Comparison of ENCODE assay signal across 10 mouse cellular contexts in genomic region chr6:90360024-90360781, GRCm38 (mm10). TPM values are rescaled to one million over a fixed set of nuclear protein-coding genes. Genes with fewer than 3 reads are reported as not detected.
A peak's percentile ranks its signal among the peaks of the same experiment; 100 is the strongest.
DNase-seq lines count a peak whose midpoint lies in the region; ATAC-seq lines count a peak whose summit lies in the region.
"Had no signal": no experiment of that assay in that cellular context is flagged by ENCODE, and none has a peak within 500 bp of the region (broad histone marks: within the 10 kb centered on the region; RNA-seq: fewer than 3 reads in every experiment).

No protein-coding gene starts in this region.

- H3K4me2 ChIP-seq in embryonic facial prominence, embryonic 13.5 days = peak overlapping the region; percentile 12; the same call in 1 of the 2 replicates
- no peak overlapping the region for H3K4me2 ChIP-seq in heart, embryonic 15.5 days

- no peaks in the 10 kb centered on the region for H3K9me3 ChIP-seq in embryonic facial prominence, embryonic 13.5 days
- no peaks in the 10 kb centered on the region for H3K9me3 ChIP-seq in heart, embryonic 15.5 days (replicated peaks)

- peak; percentile 53 for ATAC-seq in embryonic facial prominence, embryonic 13.5 days (ENCODE audit: insufficient number of reproducible peaks, insufficient read depth, low FRiP score, low TSS enrichment, low read depth)
- peak; percentile 40; the same call in 1 of the 2 replicates for ATAC-seq in heart, embryonic 15.5 days (replicated peaks; ENCODE audit: insufficient number of reproducible peaks, insufficient read depth, low FRiP score, low read depth)

- H3K36me3 ChIP-seq in embryonic facial prominence, embryonic 13.5 days = no peaks in the 10 kb centered on the region
- H3K36me3 ChIP-seq in heart, embryonic 15.5 days = no peaks in the 10 kb centered on the region

- 15% methylated on average over 7 of the region's 7 CpGs for WGBS in embryonic facial prominence, embryonic 13.5 days
- 30% methylated on average over 7 of the region's 7 CpGs for whole genome bisulfite sequencing in heart, embryonic 15.5 days

- H3K27me3 ChIP-seq in embryonic facial prominence, embryonic 13.5 days = no peaks in the 10 kb centered on the region
- no peaks in the 10 kb centered on the region for H3K27me3 ChIP-seq in heart, embryonic 15.5 days

- peak; percentile 37 for DNase-seq in right cerebral cortex, postnatal 14 days
- DNase-seq in right cerebral cortex, postnatal 25 days = no peak
- peak; percentile 77 for DNase-seq in kidney, postnatal 14 days
- DNase-seq in mesoderm, embryonic 11.5 days (ENCODE audit: low read depth, low spot score) = peak; percentile 31
- no peak for DNase-seq in thymus, postnatal 36 days
- no peak for DNase-seq in frontal cortex, postnatal 36 days (ENCODE audit: low spot score in 2 of 2)

- peaks cover 23% of the 10 kb centered on the region for H3K4me1 ChIP-seq in embryonic facial prominence, embryonic 13.5 days
- peaks cover 22% of the 10 kb centered on the region for H3K4me1 ChIP-seq in heart, embryonic 15.5 days (replicated peaks)

- no peak overlapping the region for H3K4me3 ChIP-seq in embryonic facial prominence, embryonic 13.5 days
- no peak overlapping the region for H3K4me3 ChIP-seq in heart, embryonic 15.5 days

- H3K9ac ChIP-seq in embryonic facial prominence, embryonic 13.5 days = no peak overlapping the region
- H3K9ac ChIP-seq in heart, embryonic 15.5 days = no peak overlapping the region

- peak overlapping the region; percentile 86 for H3K27ac ChIP-seq in embryonic facial prominence, embryonic 13.5 days
- H3K27ac ChIP-seq in heart, embryonic 15.5 days = peak overlapping the region; percentile 43

RNA-seq across cellular contexts. Expression of gene Zxdc, which starts 9.1 kb away (rescaled TPM):
- 8.2 and 8.9 TPM in 2 replicates for polyA plus RNA-seq in embryonic facial prominence, embryonic 13.5 days (2015; fragmentation: Nextera tagmentation; extraction: Ambion mirVana)
- 5.5 and 8.1 TPM in 2 replicates for polyA plus RNA-seq in heart, embryonic 15.5 days (2015; fragmentation: Nextera tagmentation; extraction: Ambion mirVana)

RNA-seq across cellular contexts. Expression of gene Uroc1, which starts 27.1 kb away (rescaled TPM):
- 0.30 TPM in 1 of 2 replicates, not detected in the other for polyA plus RNA-seq in embryonic facial prominence, embryonic 13.5 days (2015; fragmentation: Nextera tagmentation; extraction: Ambion mirVana)
- 0.15 TPM in 1 of 2 replicates, not detected in the other for polyA plus RNA-seq in heart, embryonic 15.5 days (2015; fragmentation: Nextera tagmentation; extraction: Ambion mirVana)
- polyA plus RNA-seq: cerebellum, adult 2 months had no signal

RNA-seq across cellular contexts. Expression of gene Chst13, which starts 35.2 kb away (rescaled TPM):
- polyA plus RNA-seq in embryonic facial prominence, embryonic 13.5 days (2015; fragmentation: Nextera tagmentation; extraction: Ambion mirVana) = 2.3 and 3.0 TPM in 2 replicates
- polyA plus RNA-seq in heart, embryonic 15.5 days (2015; fragmentation: Nextera tagmentation; extraction: Ambion mirVana) = 0.14 TPM in 1 of 2 replicates, not detected in the other
- polyA plus RNA-seq: cerebellum, adult 2 months had no signal

RNA-seq across cellular contexts. Expression of gene BC048671, which starts 59.2 kb away (rescaled TPM):
- not detected in 2 replicates for polyA plus RNA-seq in embryonic facial prominence, embryonic 13.5 days (2015; fragmentation: Nextera tagmentation; extraction: Ambion mirVana)
- polyA plus RNA-seq in heart, embryonic 15.5 days (2015; fragmentation: Nextera tagmentation; extraction: Ambion mirVana) = not detected in 2 replicates
- polyA plus RNA-seq: cerebellum, adult 2 months; spleen, adult 2 months had no signal

Comparison
In these comparisons a context has a peak if more than half of its experiments do, and no peak if none do; other contexts are left out.
1. DNase-seq: peak in right cerebral cortex, postnatal 14 days (single experiment), kidney, postnatal 14 days (single experiment) and mesoderm, embryonic 11.5 days (single experiment); none in right cerebral cortex, postnatal 25 days (single experiment), thymus, postnatal 36 days (0 of 2) and frontal cortex, postnatal 36 days (0 of 2).